Mouse (Mus musculus) brain, embryonic 14.5 days (tissue): Measurements from ENCODE around the gene Mast4.

Experiments used
- CTCF ChIP-seq: fragments of 200-500 bp; IDR thresholded peaks from 2 replicates; pipeline ENCODE4 v1.5.1; 2012; ENCODE audit warnings: inconsistent platforms, mild to moderate bottlenecking, moderate library complexity, borderline replicate concordance; ENCODE audit not compliant: insufficient read depth, insufficient read length; ENCODE audit errors: extremely low read depth
- POLR2A ChIP-seq: fragments of 200-500 bp; IDR thresholded peaks from 2 replicates; pipeline ENCODE4 v1.6.1; 2012; ENCODE audit warnings: mild to moderate bottlenecking, inconsistent platforms, borderline replicate concordance; ENCODE audit not compliant: poor library complexity, insufficient read depth, insufficient read length, severe bottlenecking; ENCODE audit errors: extremely low read depth

- TF ChIP-seq POLR2A (no peak), CTCF (no peak)
Observed at GRCm38 (mm10) chr13:102900083-102900420, 434.2 kb downstream of the Mast4 start.
